Mouse (Mus musculus) myocyte (in vitro differentiated cells): ENCODE measurements around the gene Tsr3. TPM values are rescaled to one million over a fixed set of nuclear protein-coding genes. Genes with fewer than 3 reads are reported as not detected.
"Not testable (repeated sequence)": the region's sequence is repeated elsewhere in the genome, so short reads cannot be mapped to it uniquely, and the experiment has no call there.

Experiments used
- H3K27me3 ChIP-seq: one replicate; pipeline ENCODE4 v1.6.1; 2011; ENCODE audit not compliant: control insufficient read depth, insufficient read depth, insufficient read length
- H3K36me3 ChIP-seq: one replicate; pipeline ENCODE4 v1.6.1; 2011; ENCODE audit not compliant: control insufficient read depth, insufficient read depth
- H3K4me2 ChIP-seq: one replicate; pipeline ENCODE4 v1.6.1; 2011; ENCODE audit warnings: low read depth, control low read depth
- H3K4me3 ChIP-seq: one replicate; pipeline ENCODE4 v1.5.1; 2011; ENCODE audit warnings: mild to moderate bottlenecking, control low read depth, moderate library complexity
- H3K79me2 ChIP-seq: one replicate; pipeline ENCODE4 v1.6.1; 2011; ENCODE audit not compliant: control insufficient read depth, insufficient read depth
- H3ac ChIP-seq: one replicate; pipeline ENCODE4 v1.6.1; 2011; ENCODE audit not compliant: control insufficient read depth, insufficient read length
- CEBPB ChIP-seq: IDR thresholded peaks from 2 replicates; pipeline ENCODE4 v1.6.1; 2011; ENCODE audit warnings: mild to moderate bottlenecking, moderate library complexity; ENCODE audit not compliant: poor library complexity, insufficient read depth, severe bottlenecking
- E2F4 ChIP-seq: IDR thresholded peaks from one replicate; pipeline ENCODE4 v1.6.1; 2011; ENCODE audit warnings: mild to moderate bottlenecking, control low read depth, moderate library complexity; ENCODE audit not compliant: insufficient read depth
- MAX ChIP-seq: IDR thresholded peaks from one replicate; pipeline ENCODE4 v1.6.1; 2011; ENCODE audit warnings: low read depth, mild to moderate bottlenecking, control low read depth
- MYOD1 ChIP-seq, 3 experiments: IDR thresholded peaks; one replicate each; pipeline ENCODE4 v1.6.1; 2011; ENCODE audit warnings: control low read depth in 2 of 3, low read depth in 2 of 3, mild to moderate bottlenecking in 2 of 3, moderate library complexity in 1 of 3; ENCODE audit not compliant: insufficient read length in 2 of 3, control insufficient read depth in 1 of 3
- MYOG ChIP-seq, 3 experiments: IDR thresholded peaks; one replicate each; pipeline ENCODE4 v1.6.1; 2011; ENCODE audit warnings: control low read depth in 2 of 3, low read depth in 2 of 3, mild to moderate bottlenecking in 2 of 3; ENCODE audit not compliant: insufficient read length in 2 of 3, control insufficient read depth in 1 of 3, insufficient read depth in 1 of 3
- POLR2A ChIP-seq: IDR thresholded peaks from one replicate; pipeline ENCODE4 v1.6.1; 2011; ENCODE audit warnings: low read depth, mild to moderate bottlenecking, control low read depth, moderate library complexity; ENCODE audit not compliant: insufficient read length
- POLR2AphosphoS2 ChIP-seq: IDR thresholded peaks from one replicate; pipeline ENCODE4 v1.6.1; 2011; ENCODE audit warnings: low read depth, control low read depth; ENCODE audit not compliant: insufficient read length
- REST ChIP-seq: IDR thresholded peaks from one replicate; pipeline ENCODE4 v1.6.1; 2011; ENCODE audit warnings: mild to moderate bottlenecking, control low read depth, moderate library complexity; ENCODE audit not compliant: insufficient read depth, insufficient read length
- SRF ChIP-seq: IDR thresholded peaks from one replicate; pipeline ENCODE4 v1.6.1; 2011; ENCODE audit warnings: low read depth; ENCODE audit not compliant: control insufficient read depth, insufficient read length
- TCF12 ChIP-seq: IDR thresholded peaks from one replicate; pipeline ENCODE4 v1.6.1; 2011; ENCODE audit warnings: mild to moderate bottlenecking, control low read depth; ENCODE audit not compliant: poor library complexity, insufficient read depth, severe bottlenecking
- TCF3 ChIP-seq: IDR thresholded peaks from one replicate; pipeline ENCODE4 v1.6.1; 2011; ENCODE audit warnings: low read depth, control low read depth; ENCODE audit not compliant: insufficient read length
- USF1 ChIP-seq: IDR thresholded peaks from one replicate; pipeline ENCODE4 v1.6.1; 2011; ENCODE audit warnings: low read depth, mild to moderate bottlenecking, control low read depth, moderate library complexity
- polyA plus RNA-seq: library from polyadenylated mRNA; unstranded; fragments of >200 nt; fragmentation: generic; extraction: Trizol; gene quantifications from one replicate; pipeline ENCODE4 v1.2.1, GENCODE M21; 2012; ENCODE audit warnings: missing spikeins

Tsr3 gene
- polyA plus RNA-seq, 1 experiment: 44.7 TPM

- Histone ChIP-seq H3K4me3 (no peak overlapping the region), H3K27me3 (no peaks in the 10 kb centered on the region), H3K4me2 (no peak overlapping the region), H3ac (no peak overlapping the region), H3K79me2 (no peaks in the 10 kb centered on the region), H3K36me3 (no peaks in the 10 kb centered on the region)
- TF ChIP-seq SRF (no peak), USF1 (no peak), POLR2A (no peak), POLR2AphosphoS2 (no peak), MAX (no peak), REST (no peak), TCF12 (no peak), MYOD1 (IDR thresholded peaks at IDR 0.05; ENCODE audit: control insufficient read depth in 1 of 3, insufficient read length in 2 of 3, low read depth in 2 of 3) (no peak), MYOG (IDR thresholded peaks at IDR 0.05; ENCODE audit: control insufficient read depth in 1 of 3, insufficient read depth in 1 of 3, insufficient read length in 2 of 3, low read depth in 2 of 3) (no peak), CEBPB (no peak), E2F4 (no peak), TCF3 (no peak)
Measured at GRCm38 (mm10) chr17:25227991-25228390, 12.0 kb upstream of the Tsr3 start.

- not testable (repeated sequence) for H3K36me3 ChIP-seq
Measured at GRCm38 (mm10) chr17:25230014-25230655, 9.8 kb upstream of the Tsr3 start.

GRCm38 (mm10) chr17:25230700-25231099, 9.3 kb upstream of the Tsr3 start:
- H3K4me3 ChIP-seq: no peak overlapping the region
- H3K79me2 ChIP-seq: no peaks in the 10 kb centered on the region
- no peaks in the 10 kb centered on the region for H3K27me3 ChIP-seq
- no peak overlapping the region for H3K4me2 ChIP-seq
- no peaks in the 10 kb centered on the region for H3K36me3 ChIP-seq
- TF ChIP-seq MYOD1 (IDR thresholded peaks at IDR 0.05; ENCODE audit: control insufficient read depth in 1 of 3, insufficient read length in 2 of 3, low read depth in 2 of 3): no peak
- no peak for TF ChIP-seq MAX
- TF ChIP-seq TCF3: no peak
- TF ChIP-seq USF1: no peak
- TF ChIP-seq E2F4: no peak
- no peak for TF ChIP-seq MYOG (IDR thresholded peaks at IDR 0.05; ENCODE audit: control insufficient read depth in 1 of 3, insufficient read depth in 1 of 3, insufficient read length in 2 of 3, low read depth in 2 of 3)
- TF ChIP-seq CEBPB: no peak
- TF ChIP-seq SRF: no peak
- TF ChIP-seq POLR2A: no peak
- no peak for TF ChIP-seq POLR2AphosphoS2
- no peak for TF ChIP-seq REST
- TF ChIP-seq TCF12: no peak
- no peak overlapping the region for H3ac ChIP-seq

More at GRCm38 (mm10) chr17:25230014-25230655, 9.8 kb upstream of the Tsr3 start:
- not testable (repeated sequence) for H3K4me3 ChIP-seq, H3K27me3 ChIP-seq, H3K4me2 ChIP-seq, H3ac ChIP-seq, H3K79me2 ChIP-seq

GRCm38 (mm10) chr17:25231621-25232020, 8.3 kb upstream of the Tsr3 start:
- H3K4me2 ChIP-seq, H3K27me3 ChIP-seq, H3K79me2 ChIP-seq, H3K36me3 ChIP-seq, H3ac ChIP-seq, H3K4me3 ChIP-seq: not testable (repeated sequence)

- TF ChIP-seq MAX (no peak), TCF12 (no peak), POLR2A (no peak), REST (no peak), TCF3 (no peak), MYOD1 (IDR thresholded peaks at IDR 0.05; ENCODE audit: control insufficient read depth in 1 of 3, insufficient read length in 2 of 3, low read depth in 2 of 3) (no peak), POLR2AphosphoS2 (no peak), USF1 (no peak), MYOG (IDR thresholded peaks at IDR 0.05; ENCODE audit: control insufficient read depth in 1 of 3, insufficient read depth in 1 of 3, insufficient read length in 2 of 3, low read depth in 2 of 3) (no peak), E2F4 (no peak), CEBPB (no peak), SRF (no peak)
Measured at GRCm38 (mm10) chr17:25235635-25236034, 4.3 kb upstream of the Tsr3 start.

More at GRCm38 (mm10) chr17:25235635-25236034, 4.3 kb upstream of the Tsr3 start:
- H3K4me2 ChIP-seq: no peak overlapping the region
- H3K79me2 ChIP-seq: peaks cover 5% of the 10 kb centered on the region
- H3K36me3 ChIP-seq: no peaks in the 10 kb centered on the region
- no peaks in the 10 kb centered on the region for H3K27me3 ChIP-seq
- no peak overlapping the region for H3K4me3 ChIP-seq
- no peak overlapping the region for H3ac ChIP-seq
